In genomic region chr6:72891238-72891637, GRCm38 (mm10) we compare ENCODE assay signal across 19 mouse cellular contexts. TPM values are rescaled to one million over a fixed set of nuclear protein-coding genes. Genes with fewer than 3 reads are reported as not detected.
DNase-seq lines count a peak whose midpoint lies in the region; ATAC-seq and TF ChIP-seq lines count a peak whose summit lies in the region.
"Had no signal": no experiment of that assay in that cellular context is flagged by ENCODE, and none has a peak within 500 bp of the region (broad histone marks: within the 10 kb centered on the region; RNA-seq: fewer than 3 reads in every experiment).

No protein-coding gene starts in this region.

- H3K9ac ChIP-seq in hindbrain, embryonic 16.5 days (ENCODE audit: low read depth, low read length): no peak overlapping the region
- H3K9ac ChIP-seq in hindbrain, embryonic 12.5 days: no peak overlapping the region
- no peak overlapping the region for H3K9ac ChIP-seq in liver, postnatal 0 days (replicated peaks)
- no peak overlapping the region for H3K9ac ChIP-seq in liver, embryonic 11.5 days (ENCODE audit: low read depth, low read length)
- H3K9ac ChIP-seq: forebrain, embryonic 12.5 days; lung, embryonic 15.5 days had no signal

- no peaks in the 10 kb centered on the region for H3K27me3 ChIP-seq in hindbrain, embryonic 16.5 days (replicated peaks; ENCODE audit: control insufficient read depth, insufficient read depth, low read length)
- H3K27me3 ChIP-seq in hindbrain, embryonic 12.5 days: no peaks in the 10 kb centered on the region
- H3K27me3 ChIP-seq in liver, postnatal 0 days (ENCODE audit: insufficient read depth, low read length): no peaks in the 10 kb centered on the region
- no peaks in the 10 kb centered on the region for H3K27me3 ChIP-seq in liver, embryonic 11.5 days (replicated peaks; ENCODE audit: control insufficient read depth, insufficient read depth, low read length)
- H3K27me3 ChIP-seq: forebrain, embryonic 12.5 days; lung, embryonic 15.5 days had no signal

- peak; percentile 57; the same call in 1 of the 2 replicates for ATAC-seq in hindbrain, embryonic 16.5 days
- no peak for ATAC-seq in hindbrain, embryonic 12.5 days (ENCODE audit: low FRiP score)
- ATAC-seq in liver, postnatal 0 days: no peak
- no peak for ATAC-seq in liver, embryonic 11.5 days (replicated peaks; ENCODE audit: low FRiP score)
- ATAC-seq in megakaryocyte progenitor cell, adult 5-6 weeks (replicated peaks; ENCODE audit: poor library complexity): no peak

- H3K27ac ChIP-seq in hindbrain, embryonic 16.5 days (ENCODE audit: low read depth, low read length): no peak overlapping the region
- H3K27ac ChIP-seq in hindbrain, embryonic 12.5 days: no peak overlapping the region
- no peak overlapping the region for H3K27ac ChIP-seq in liver, postnatal 0 days (ENCODE audit: low read depth)
- H3K27ac ChIP-seq in liver, embryonic 11.5 days (ENCODE audit: low read depth, low read length): no peak overlapping the region
- H3K27ac ChIP-seq: forebrain, embryonic 12.5 days; heart, embryonic 10.5 days; lung, embryonic 15.5 days had no signal

- 90% methylated on average over 2 of the region's 2 CpGs for WGBS in hindbrain, embryonic 16.5 days
- WGBS in hindbrain, embryonic 12.5 days: 96% methylated on average over 2 of the region's 2 CpGs
- WGBS in liver, postnatal 0 days (ENCODE audit: insufficient replicate concordance): 86% methylated on average over 2 of the region's 2 CpGs
- WGBS in liver, embryonic 11.5 days: 95% methylated on average over 2 of the region's 2 CpGs

- DNase-seq in adrenal gland, postnatal 36 days: peak; percentile 29 to 32
- no peak for DNase-seq in adrenal gland, postnatal 25 days
- no peak for DNase-seq in liver, postnatal 0 days
- DNase-seq in liver, embryonic 11.5 days (ENCODE audit: low spot score): no peak
- DNase-seq in brain, adult 2 months (ENCODE audit: low read depth, low spot score): peak; percentile 41
- DNase-seq: cerebellum, adult 9-11 months; embryo, embryonic 11 days; heart, postnatal 4 days; kidney, adult 11 months; kidney, postnatal 25 days; right cerebral cortex, postnatal 14 days had no signal

- TF ChIP-seq EP300 in liver, postnatal 0 days (IDR thresholded peaks at IDR 0.05; ENCODE audit: low read depth): no peak

- no peaks in the 10 kb centered on the region for H3K36me3 ChIP-seq in hindbrain, embryonic 16.5 days (ENCODE audit: control insufficient read depth, insufficient read depth, low read length)
- H3K36me3 ChIP-seq in hindbrain, embryonic 12.5 days: no peaks in the 10 kb centered on the region
- 0 out of 2 replicates have a peak, but pooled peaks cover 8% of the 10 kb centered on the region for H3K36me3 ChIP-seq in liver, postnatal 0 days (replicated peaks; ENCODE audit: insufficient read depth, low read length)
- H3K36me3 ChIP-seq in liver, embryonic 11.5 days (ENCODE audit: control insufficient read depth, insufficient read depth, low read length): peaks cover 3% of the 10 kb centered on the region; the same call in 1 of the 2 replicates

- no peaks in the 10 kb centered on the region for H3K9me3 ChIP-seq in hindbrain, embryonic 16.5 days (ENCODE audit: control insufficient read depth, low read length)
- H3K9me3 ChIP-seq in hindbrain, embryonic 12.5 days (replicated peaks): no peaks in the 10 kb centered on the region
- no peaks in the 10 kb centered on the region for H3K9me3 ChIP-seq in liver, postnatal 0 days (ENCODE audit: low read length)
- no peaks in the 10 kb centered on the region for H3K9me3 ChIP-seq in liver, embryonic 11.5 days (ENCODE audit: control insufficient read depth, low read length)
- H3K9me3 ChIP-seq: forebrain, embryonic 12.5 days; heart, embryonic 10.5 days; lung, embryonic 15.5 days had no signal

- peaks cover 5% of the 10 kb centered on the region for H3K4me1 ChIP-seq in hindbrain, embryonic 16.5 days (ENCODE audit: control insufficient read depth, insufficient read depth, low read depth, low read length)
- no peaks in the 10 kb centered on the region for H3K4me1 ChIP-seq in hindbrain, embryonic 12.5 days
- peaks cover 19% of the 10 kb centered on the region for H3K4me1 ChIP-seq in liver, postnatal 0 days (ENCODE audit: insufficient read depth)
- peaks cover 2% of the 10 kb centered on the region; the same call in 1 of the 2 replicates for H3K4me1 ChIP-seq in liver, embryonic 11.5 days (replicated peaks; ENCODE audit: control insufficient read depth, insufficient read depth, low read length)

- 0 out of 2 replicates have a peak, but pooled peaks have one; percentile 22 for TF ChIP-seq CTCF in liver, postnatal 0 days (IDR thresholded peaks at IDR 0.05; ENCODE audit: low read depth)

- no peak overlapping the region for H3K4me3 ChIP-seq in hindbrain, embryonic 16.5 days (ENCODE audit: low read length)
- no peak overlapping the region for H3K4me3 ChIP-seq in hindbrain, embryonic 12.5 days
- H3K4me3 ChIP-seq in liver, postnatal 0 days (ENCODE audit: low read depth, low read length): no peak overlapping the region
- H3K4me3 ChIP-seq in liver, embryonic 11.5 days (ENCODE audit: low read depth, low read length): no peak overlapping the region
- H3K4me3 ChIP-seq: forebrain, embryonic 12.5 days; heart, embryonic 10.5 days; lung, embryonic 15.5 days; myocyte had no signal

- H3K4me2 ChIP-seq in hindbrain, embryonic 16.5 days (ENCODE audit: low read length): no peak overlapping the region
- H3K4me2 ChIP-seq in hindbrain, embryonic 12.5 days (replicated peaks): no peak overlapping the region
- H3K4me2 ChIP-seq in liver, postnatal 0 days (ENCODE audit: low read depth, low read length): no peak overlapping the region
- H3K4me2 ChIP-seq in liver, embryonic 11.5 days: no peak overlapping the region
- H3K4me2 ChIP-seq: forebrain, embryonic 12.5 days; lung, embryonic 15.5 days; midbrain, embryonic 11.5 days had no signal

RNA-seq across cellular contexts. Expression of gene Kcmf1, which starts 8.5 kb away (rescaled TPM):
- 100 to 1,000 TPM in 1 of 2 experiments, 10 to 100 TPM in 1; 88.9 to 100 TPM for total RNA-seq in adrenal gland, postnatal 36 days (2021)
- 81.8 and 83.5 TPM in 2 replicates for total RNA-seq in adrenal gland, postnatal 25 days (2021)
- polyA plus RNA-seq in hindbrain, embryonic 16.5 days (2015; fragmentation: Nextera tagmentation; extraction: Ambion mirVana): 28.9 and 30.2 TPM in 2 replicates
- polyA plus RNA-seq in hindbrain, embryonic 12.5 days (2016; fragmentation: Nextera tagmentation; extraction: Ambion mirVana): 46.5 and 49.0 TPM in 2 replicates
- 32.9 and 33.5 TPM in 2 replicates for polyA plus RNA-seq in liver, postnatal 0 days (2015; fragmentation: Nextera tagmentation; extraction: Ambion mirVana)
- polyA plus RNA-seq in liver, embryonic 11.5 days (2014; fragmentation: Nextera tagmentation; extraction: Ambion mirVana): 40.6 and 46.8 TPM in 2 replicates
- total RNA-seq in megakaryocyte progenitor cell, adult 5-6 weeks (2015): 60.0 and 63.8 TPM in 2 replicates
- total RNA-seq in megakaryocyte progenitor cell, adult 5-6 weeks (2017): 105 and 113 TPM in 2 replicates

Comparison
In these comparisons a context has a peak if more than half of its experiments do, and no peak if none do; other contexts are left out.
1. DNase-seq: peak in adrenal gland, postnatal 36 days (2 of 2) and brain, adult 2 months (single experiment); none in adrenal gland, postnatal 25 days (single experiment), liver, postnatal 0 days (single experiment) and liver, embryonic 11.5 days (single experiment).